Mouse (Mus musculus) megakaryocyte, adult 5-6 weeks (primary cell): ENCODE results near the gene Cabp4. TPM values are rescaled to one million over a fixed set of nuclear protein-coding genes. Genes with fewer than 3 reads are reported as not detected.
A peak's percentile ranks its signal among the peaks of the same experiment; 100 is the strongest.

Source experiments
- ATAC-seq: 2 replicates; pipeline ENCODE4 v1.8.0; 2016; ENCODE audit warnings: mild to moderate bottlenecking, inconsistent platforms; ENCODE audit not compliant: poor library complexity, severe bottlenecking
- total RNA-seq, 2 experiments: library from RNA; stranded (forward) in 1 of 2; stranded (reverse) in 1 of 2; fragments of 153-499, 151-499 nt in 1 of 2; fragments of 221-1000, 200-1000 nt in 1 of 2; gene quantifications; 2 replicates each; pipeline versions ENCODE4 v1.2.3 to v1.2.4; 2015 to 2017

Cabp4 gene
- total RNA-seq, 2 experiments from 2014 or later, result 0.22 TPM; not detected in 1

GRCm38 (mm10) chr19:4166678-4167476, 23.0 kb upstream of the Cabp4 start:
- no peak for ATAC-seq

- no peak for ATAC-seq
Measured at GRCm38 (mm10) chr19:4164721-4165120, 20.9 kb upstream of the Cabp4 start.

GRCm38 (mm10) chr19:4164100-4164499, 20.3 kb upstream of the Cabp4 start:
- ATAC-seq, result no peak

GRCm38 (mm10) chr19:4163543-4163887, 19.7 kb upstream of the Cabp4 start:
- no peak for ATAC-seq

GRCm38 (mm10) chr19:4162646-4163542, 19.1 kb upstream of the Cabp4 start, which contains the start of gene Rps6kb2:
Rps6kb2 (minus strand) TSS chr19:4163354.
- ATAC-seq, result peak; percentile 99

GRCm38 (mm10) chr19:4159049-4159448, 15.2 kb upstream of the Cabp4 start:
- no peak for ATAC-seq

GRCm38 (mm10) chr19:4156771-4157170, 12.9 kb upstream of the Cabp4 start:
- no peak for ATAC-seq

GRCm38 (mm10) chr19:4156073-4156579, 12.3 kb upstream of the Cabp4 start:
- no peak for ATAC-seq

GRCm38 (mm10) chr19:4155223-4156072, 11.6 kb upstream of the Cabp4 start:
- ATAC-seq, result 0 out of 2 replicates have a peak, but pooled peaks have one; percentile 10

- ATAC-seq, result peak; percentile 65
Measured at GRCm38 (mm10) chr19:4154437-4155222, 10.8 kb upstream of the Cabp4 start.

GRCm38 (mm10) chr19:4153232-4153654, 9.4 kb upstream of the Cabp4 start, which contains the start of gene Ptprcap:
Ptprcap (plus strand) TSS chr19:4153604.
- no peak for ATAC-seq

- ATAC-seq, result no peak
Measured at GRCm38 (mm10) chr19:4152445-4153231, 8.8 kb upstream of the Cabp4 start.

GRCm38 (mm10) chr19:4151898-4152297, 8.1 kb upstream of the Cabp4 start:
- ATAC-seq, result no peak

- no peak for ATAC-seq
Measured at GRCm38 (mm10) chr19:4151488-4151860, 7.6 kb upstream of the Cabp4 start.

- ATAC-seq, result no peak
Measured at GRCm38 (mm10) chr19:4150567-4151487, 7.0 kb upstream of the Cabp4 start.

GRCm38 (mm10) chr19:4149764-4150461, 6.1 kb upstream of the Cabp4 start:
- no peak for ATAC-seq

GRCm38 (mm10) chr19:4149283-4149682, 5.5 kb upstream of the Cabp4 start:
- ATAC-seq, result no peak
